Mouse (Mus musculus): ENCODE data around the gene Irs2. TPM values are rescaled to one million over a fixed set of nuclear protein-coding genes. Genes with fewer than 3 reads are reported as not detected.
A peak's percentile ranks its signal among the peaks of the same experiment; 100 is the strongest.

Gene Irs2
- polyA plus RNA-seq, 1 experiment from 2014 or later: 6.8 TPM

DNA sequence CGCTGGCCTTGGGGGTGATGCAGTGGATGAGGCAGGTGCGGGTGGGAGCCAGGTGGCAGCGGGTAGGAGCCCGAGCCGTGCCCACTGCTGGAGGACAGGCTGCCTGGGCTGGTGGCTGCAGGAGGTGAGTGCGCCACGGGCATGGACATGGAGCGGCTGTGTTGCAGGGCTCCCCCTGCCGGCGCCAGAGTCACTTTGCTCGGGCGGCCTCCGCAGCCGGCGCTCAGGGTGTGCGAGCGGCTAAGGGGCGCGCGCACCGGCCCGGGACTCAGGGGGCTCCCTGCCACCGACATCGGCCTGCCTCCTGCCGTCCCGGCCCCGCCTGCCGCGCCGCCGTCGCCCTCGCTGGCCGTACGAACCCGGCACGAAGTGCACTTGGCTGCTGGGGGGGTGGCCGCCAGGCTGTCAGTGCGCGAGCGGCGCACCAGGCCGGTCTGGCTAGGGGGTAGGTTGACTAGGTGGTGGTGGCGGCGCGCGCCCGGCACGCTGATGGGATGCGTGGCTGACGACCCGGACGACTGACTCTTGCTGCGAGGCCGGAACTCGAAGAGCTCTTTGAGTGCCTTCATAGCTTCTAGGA is 1.2 kb downstream of the Irs2 start:
- WGBS: under 1% methylated on average over 56 of the region's 56 CpGs
- peak overlapping the region; percentile 100 for H3K27ac ChIP-seq
- peak overlapping the region; percentile 79 for H3K9ac ChIP-seq
- H3K4me2 ChIP-seq: peak overlapping the region; percentile 87
- no peaks in the 10 kb centered on the region for H3K36me3 ChIP-seq (replicated peaks)
- H3K9me3 ChIP-seq: no peaks in the 10 kb centered on the region
- ATAC-seq (replicated peaks): peak; percentile 38
- peak overlapping the region; percentile 76 for H3K4me3 ChIP-seq
- no peaks in the 10 kb centered on the region for H3K27me3 ChIP-seq (replicated peaks)
- peaks cover 63% of the 10 kb centered on the region for H3K4me1 ChIP-seq

DNA sequence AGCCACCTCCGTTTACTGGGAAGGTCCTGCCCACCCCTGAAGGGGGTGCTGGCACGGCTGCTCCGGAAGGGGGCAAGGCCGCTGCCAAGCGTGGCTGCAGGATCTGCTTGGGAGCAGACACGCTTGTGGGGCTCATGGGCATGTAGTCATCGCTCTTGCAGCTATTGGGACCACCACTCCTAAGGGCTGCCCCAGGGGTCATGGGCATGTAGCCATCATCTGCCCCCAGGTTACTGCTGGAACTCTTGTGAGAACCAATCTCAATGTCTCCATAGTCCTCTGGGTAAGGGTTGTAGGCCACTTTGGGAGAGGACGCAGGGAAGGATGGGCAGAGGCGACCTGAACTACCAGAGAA is 2.0 kb downstream of the Irs2 start:
- Histone ChIP-seq H3K36me3 (replicated peaks) (no peaks in the 10 kb centered on the region), H3K27ac (peak overlapping the region; percentile 100; the same call in 1 of the 2 replicates)

DNA sequence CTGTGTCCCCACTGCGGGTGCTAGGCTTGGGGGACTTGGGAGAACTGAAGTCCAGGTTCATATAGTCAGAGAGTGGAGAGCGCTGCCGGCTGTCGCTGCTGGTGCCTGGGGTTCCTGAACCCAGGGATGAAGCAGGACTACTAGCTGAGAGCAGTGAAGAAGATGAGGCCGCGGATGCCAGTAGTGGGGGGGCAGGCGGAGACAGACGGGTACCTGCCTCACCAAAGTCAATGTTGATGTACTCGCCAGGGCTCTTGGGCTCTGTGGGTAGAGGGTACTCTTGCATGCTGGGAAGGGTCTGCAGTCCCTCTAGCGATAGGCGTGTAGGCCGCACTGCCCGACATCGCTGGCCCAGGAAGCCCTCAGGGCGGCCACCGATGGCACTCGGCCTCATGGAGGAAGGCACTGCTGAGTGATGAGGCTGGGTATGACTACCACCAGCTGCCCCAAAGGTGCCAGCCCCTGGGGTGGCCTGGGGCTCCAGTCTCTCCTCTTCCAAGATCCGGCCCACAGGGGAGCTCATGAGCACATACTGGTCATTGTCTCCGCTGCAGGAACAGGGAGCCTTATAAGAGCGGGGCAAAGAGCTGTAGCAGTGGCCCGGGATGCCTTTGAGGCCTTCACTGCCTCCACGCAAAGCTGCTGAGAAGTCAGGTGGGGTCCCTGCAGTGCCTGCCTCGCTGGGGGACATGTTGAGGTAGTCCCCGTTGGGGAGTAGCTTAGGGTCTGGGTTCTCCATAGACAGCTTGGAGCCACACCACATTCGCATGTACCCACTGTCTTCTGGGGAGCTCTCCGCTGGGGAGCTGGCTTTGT is 2.6 kb downstream of the Irs2 start:
- Histone ChIP-seq H3K9ac (peak overlapping the region; percentile 79; the same call in 1 of the 2 replicates), H3K27ac (no peak overlapping the region), H3K36me3 (replicated peaks) (no peaks in the 10 kb centered on the region), H3K9me3 (no peaks in the 10 kb centered on the region), H3K4me2 (peak overlapping the region; percentile 87), H3K27me3 (replicated peaks) (no peaks in the 10 kb centered on the region), H3K4me1 (peaks cover 71% of the 10 kb centered on the region), H3K4me3 (peak overlapping the region; percentile 76)
- 78% methylated on average over 26 of the region's 26 CpGs for WGBS
- ATAC-seq (replicated peaks): no peak

More for the DNA sequence above, 2.0 kb downstream of the Irs2 start:
- WGBS: 84% methylated on average over 9 of the region's 9 CpGs
- peak overlapping the region; percentile 76 for H3K4me3 ChIP-seq
- H3K4me2 ChIP-seq: peak overlapping the region; percentile 87
- ATAC-seq (replicated peaks): no peak
- no peaks in the 10 kb centered on the region for H3K27me3 ChIP-seq (replicated peaks)
- no peaks in the 10 kb centered on the region for H3K9me3 ChIP-seq
- H3K4me1 ChIP-seq: peaks cover 71% of the 10 kb centered on the region
- peak overlapping the region; percentile 79 for H3K9ac ChIP-seq

DNA sequence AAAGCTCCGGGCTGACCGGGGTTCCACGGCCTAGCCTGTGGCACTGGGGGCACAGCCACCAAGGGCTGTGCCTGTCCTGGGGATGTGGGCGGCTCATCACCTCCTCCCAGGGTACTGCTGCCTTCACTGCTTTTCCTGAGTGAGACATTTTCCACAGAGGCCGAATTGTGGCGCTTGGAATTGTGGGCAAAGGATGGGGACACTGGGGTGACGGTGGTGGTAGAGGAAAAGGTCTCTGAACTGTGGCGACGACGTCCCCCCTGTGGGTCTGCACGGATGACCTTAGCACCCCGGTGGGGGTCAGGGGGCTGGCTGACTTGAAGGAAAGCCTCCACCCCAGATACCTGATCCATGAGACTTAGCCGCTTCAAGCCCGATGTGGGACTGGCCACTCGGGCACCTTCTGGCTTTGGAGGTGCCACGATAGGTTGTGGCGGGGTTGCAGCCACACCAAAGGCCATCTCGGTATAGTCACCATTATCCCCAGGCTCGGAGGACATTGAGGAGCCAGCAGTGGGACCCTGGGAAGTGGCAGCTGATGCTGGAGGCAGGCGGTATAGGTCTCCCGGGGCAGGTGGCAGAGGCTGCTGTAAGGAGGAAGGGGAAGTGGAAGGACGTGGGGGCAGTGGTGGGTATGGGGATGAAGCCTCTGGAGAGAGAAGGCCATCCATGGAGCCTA is 3.3 kb downstream of the Irs2 start:
- H3K4me3 ChIP-seq: peak overlapping the region; percentile 76
- H3K4me2 ChIP-seq: peak overlapping the region; percentile 87
- no peaks in the 10 kb centered on the region for H3K27me3 ChIP-seq (replicated peaks)
- no peaks in the 10 kb centered on the region for H3K9me3 ChIP-seq
- H3K27ac ChIP-seq: 0 out of 2 replicates have a peak overlapping the region, but pooled peaks have one; percentile 17
- peaks cover 78% of the 10 kb centered on the region for H3K4me1 ChIP-seq
- no peak for ATAC-seq (replicated peaks)
- 70% methylated on average over 22 of the region's 22 CpGs for WGBS
- H3K36me3 ChIP-seq (replicated peaks): no peaks in the 10 kb centered on the region
- H3K9ac ChIP-seq: peak overlapping the region; percentile 19

DNA sequence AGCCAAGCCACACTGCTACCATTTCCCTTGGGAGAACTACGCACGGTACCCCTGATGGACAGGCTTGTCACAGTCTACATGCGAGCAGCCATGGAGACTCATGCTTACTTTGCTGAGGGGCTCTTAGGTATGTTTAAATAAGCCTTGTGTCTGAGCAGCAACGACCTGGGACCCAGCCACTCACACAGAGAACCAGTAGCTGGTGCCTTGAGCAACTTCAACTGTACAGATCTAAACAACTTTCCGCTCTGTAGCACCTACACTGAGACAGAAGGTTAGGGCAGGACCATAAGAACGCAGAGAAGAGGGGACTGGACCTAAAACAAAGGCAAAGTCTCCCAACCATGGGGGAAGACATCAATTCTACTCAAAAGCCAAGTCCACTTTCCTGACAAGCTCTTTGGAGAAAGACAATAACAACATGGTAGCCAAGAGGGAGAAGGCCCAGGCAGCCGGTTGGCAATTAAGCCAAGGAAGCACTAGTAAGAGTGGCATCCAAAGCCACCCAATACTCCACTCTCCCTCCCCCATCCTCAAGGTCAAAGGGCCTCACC is 4.3 kb downstream of the Irs2 start:
- peak overlapping the region; percentile 19 for H3K9ac ChIP-seq
- no peaks in the 10 kb centered on the region for H3K36me3 ChIP-seq (replicated peaks)
- H3K27ac ChIP-seq: no peak overlapping the region

DNA sequence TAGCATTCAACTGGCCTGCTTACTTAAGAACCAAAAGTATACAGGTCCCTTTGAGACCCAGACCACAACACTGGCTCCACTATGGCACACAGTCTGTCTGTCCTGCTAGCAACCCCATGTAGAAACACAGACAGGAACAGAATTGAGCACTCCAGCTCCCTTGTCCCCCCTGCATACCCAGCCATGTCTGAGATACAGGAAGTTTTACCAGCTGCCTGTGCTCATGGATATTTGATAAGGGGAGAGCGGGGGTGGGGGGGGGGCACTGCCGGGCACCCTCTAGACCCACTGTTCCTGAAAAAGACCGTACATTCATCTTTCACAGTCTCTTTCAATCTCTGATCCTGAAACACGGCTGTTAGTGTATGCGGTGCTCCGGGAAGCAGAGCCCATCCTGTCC is 5.0 kb downstream of the Irs2 start:
- H3K27me3 ChIP-seq (replicated peaks): no peaks in the 10 kb centered on the region
- peaks cover 87% of the 10 kb centered on the region for H3K4me1 ChIP-seq
- no peaks in the 10 kb centered on the region for H3K36me3 ChIP-seq (replicated peaks)
- H3K9ac ChIP-seq: peak overlapping the region; percentile 19
- peak overlapping the region; percentile 76 for H3K4me3 ChIP-seq
- no peak for ATAC-seq (replicated peaks)
- WGBS: 23% methylated on average over 6 of the region's 6 CpGs
- H3K4me2 ChIP-seq: peak overlapping the region; percentile 87
- H3K27ac ChIP-seq: no peak overlapping the region
- no peaks in the 10 kb centered on the region for H3K9me3 ChIP-seq

More for the DNA sequence above, 4.3 kb downstream of the Irs2 start:
- Histone ChIP-seq H3K4me2 (peak overlapping the region; percentile 87), H3K4me1 (peaks cover 81% of the 10 kb centered on the region), H3K9me3 (no peaks in the 10 kb centered on the region), H3K4me3 (peak overlapping the region; percentile 76), H3K27me3 (replicated peaks) (no peaks in the 10 kb centered on the region)
- WGBS: 30% methylated on average over 7 of the region's 7 CpGs
- no peak for ATAC-seq (replicated peaks)

DNA sequence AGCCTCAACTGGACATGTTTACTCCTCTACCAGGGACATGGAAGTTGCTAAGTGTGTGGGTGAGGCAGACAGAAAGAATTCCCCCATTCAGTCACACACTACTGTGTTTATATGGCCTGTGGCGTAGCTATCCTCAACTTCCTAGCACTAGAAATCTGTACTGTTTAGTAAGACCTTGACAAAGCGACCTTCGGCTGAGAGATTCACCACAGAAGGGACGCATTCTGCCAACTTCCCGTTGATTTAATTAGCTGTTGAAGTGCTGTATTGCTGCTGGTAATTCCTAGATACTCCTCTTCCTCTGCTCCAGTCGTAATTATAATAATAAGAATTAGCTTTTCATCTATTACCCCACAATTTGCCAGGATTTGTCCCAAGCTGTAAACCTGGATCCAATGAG is 5.4 kb downstream of the Irs2 start:
- Histone ChIP-seq H3K4me2 (peak overlapping the region; percentile 87), H3K27ac (peak overlapping the region; percentile 8; the same call in 1 of the 2 replicates), H3K36me3 (replicated peaks) (no peaks in the 10 kb centered on the region), H3K9me3 (no peaks in the 10 kb centered on the region), H3K27me3 (replicated peaks) (no peaks in the 10 kb centered on the region), H3K4me1 (peaks cover 87% of the 10 kb centered on the region), H3K9ac (peak overlapping the region; percentile 19), H3K4me3 (peak overlapping the region; percentile 76)
- WGBS: 16% methylated on average over 6 of the region's 6 CpGs
- ATAC-seq (replicated peaks): no peak

DNA sequence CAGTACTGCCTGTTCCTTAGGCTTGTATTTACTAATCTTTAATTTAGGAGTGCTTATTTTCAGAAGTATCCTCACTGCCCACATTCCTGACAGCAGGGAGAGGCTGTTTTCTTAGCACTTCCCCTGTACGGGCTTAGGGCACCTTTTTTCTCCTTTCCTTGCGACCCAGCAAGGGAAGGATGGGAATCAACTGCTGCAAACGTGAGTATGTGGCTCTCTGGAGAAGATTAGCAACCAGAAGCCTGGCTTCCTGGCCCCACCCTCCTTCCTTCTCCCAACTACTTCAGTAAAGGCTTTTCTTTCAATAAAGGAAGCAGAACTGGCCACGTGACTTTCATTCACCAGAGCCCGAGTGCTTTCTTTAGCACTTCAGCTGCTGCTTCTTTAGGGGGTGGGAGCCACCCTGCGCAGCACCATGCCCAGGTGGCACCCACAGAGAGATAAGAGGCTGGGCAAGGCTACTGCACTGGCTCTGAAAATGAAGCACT is 7.2 kb downstream of the Irs2 start:
- Histone ChIP-seq H3K27me3 (replicated peaks) (no peaks in the 10 kb centered on the region), H3K9me3 (no peaks in the 10 kb centered on the region), H3K4me3 (peak overlapping the region; percentile 76), H3K27ac (peak overlapping the region; percentile 43; the same call in 1 of the 2 replicates), H3K36me3 (replicated peaks) (no peaks in the 10 kb centered on the region), H3K9ac (peak overlapping the region; percentile 38), H3K4me1 (peaks cover 76% of the 10 kb centered on the region), H3K4me2 (peak overlapping the region; percentile 87)
- 1% methylated on average over 6 of the region's 6 CpGs for WGBS
- ATAC-seq (replicated peaks): peak; percentile 32

DNA sequence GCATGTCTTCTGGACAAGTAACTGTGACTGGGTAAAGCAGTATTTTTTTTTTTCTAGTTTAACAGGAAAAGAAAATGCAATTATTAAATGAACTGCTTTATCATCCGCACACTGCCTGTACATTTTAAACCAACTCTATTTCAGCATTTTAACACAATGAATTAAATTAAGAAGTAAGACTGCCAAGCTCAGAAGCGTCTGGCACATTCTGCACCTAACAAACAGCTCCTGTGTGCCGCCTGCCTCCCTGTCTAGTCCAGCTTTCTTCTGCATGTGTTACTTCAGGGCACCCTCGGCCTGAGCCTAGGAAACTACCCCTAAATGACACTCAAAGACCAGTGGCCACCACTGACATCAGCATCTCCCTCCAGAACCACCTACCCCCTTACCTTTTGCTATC is 8.7 kb downstream of the Irs2 start:
- peaks cover 66% of the 10 kb centered on the region for H3K4me1 ChIP-seq
- 53% methylated on average over 4 of the region's 4 CpGs for whole genome bisulfite sequencing
- H3K9me3 ChIP-seq: no peaks in the 10 kb centered on the region
- H3K4me3 ChIP-seq: peak overlapping the region; percentile 7; the same call in 1 of the 2 replicates
- no peaks in the 10 kb centered on the region for H3K27me3 ChIP-seq (replicated peaks)
- no peak for ATAC-seq (replicated peaks)
- H3K9ac ChIP-seq: no peak overlapping the region
- peak overlapping the region; percentile 87 for H3K4me2 ChIP-seq
- peak overlapping the region; percentile 50; the same call in 1 of the 2 replicates for H3K27ac ChIP-seq
- no peaks in the 10 kb centered on the region for H3K36me3 ChIP-seq (replicated peaks)

DNA sequence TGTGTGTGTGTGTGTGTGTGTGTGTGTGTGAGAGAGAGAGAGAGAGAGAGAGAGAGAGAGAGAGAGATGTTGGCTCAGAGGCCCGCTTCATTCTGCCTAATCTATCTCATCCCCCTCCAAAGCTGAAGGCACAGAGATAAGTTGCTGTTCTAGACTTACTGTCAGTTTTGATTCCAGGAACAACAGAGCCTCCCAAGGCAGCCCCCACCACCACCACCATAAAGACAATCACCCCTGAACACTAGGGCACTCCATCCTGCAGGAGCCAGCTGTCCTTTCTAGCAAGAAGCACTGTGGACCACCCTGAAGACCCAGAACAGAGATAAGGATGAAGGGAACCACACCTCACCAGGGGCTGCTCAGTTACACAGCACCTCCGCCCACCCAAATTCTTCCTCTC is 12.0 kb downstream of the Irs2 start:
- no peaks in the 10 kb centered on the region for H3K36me3 ChIP-seq (replicated peaks)
- H3K4me3 ChIP-seq: no peak overlapping the region
- H3K9ac ChIP-seq: no peak overlapping the region
- H3K27ac ChIP-seq: no peak overlapping the region
- H3K4me1 ChIP-seq: peaks cover 50% of the 10 kb centered on the region
- H3K9me3 ChIP-seq: no peaks in the 10 kb centered on the region
- ATAC-seq (replicated peaks): no peak
- WGBS: 100% methylated on average over 1 of the region's 2 CpGs
- no peak overlapping the region for H3K4me2 ChIP-seq
- H3K27me3 ChIP-seq (replicated peaks): no peaks in the 10 kb centered on the region

DNA sequence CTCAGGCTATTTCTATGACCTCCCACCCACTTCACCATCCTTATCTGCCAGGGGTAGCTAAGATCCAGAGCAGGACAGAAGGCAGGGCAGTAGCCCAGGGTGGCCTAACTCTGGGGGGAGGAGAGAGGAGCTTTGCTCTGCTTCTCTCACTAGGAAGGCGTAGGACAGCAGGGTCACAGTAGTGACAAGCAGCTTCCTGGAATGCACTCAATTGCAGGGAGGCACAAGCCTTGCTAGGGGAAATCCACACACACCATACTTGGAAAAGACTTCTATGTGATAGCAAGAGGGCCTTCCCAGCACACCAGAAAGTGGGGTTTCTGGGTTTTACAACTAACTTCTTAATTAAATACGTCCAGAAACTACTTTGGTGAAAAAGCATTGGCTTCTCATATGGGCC is 12.5 kb downstream of the Irs2 start:
- WGBS: 72% methylated on average over 2 of the region's 2 CpGs
- Histone ChIP-seq H3K9me3 (no peaks in the 10 kb centered on the region), H3K4me3 (no peak overlapping the region), H3K4me1 (peaks cover 50% of the 10 kb centered on the region), H3K36me3 (replicated peaks) (no peaks in the 10 kb centered on the region), H3K9ac (no peak overlapping the region), H3K27me3 (replicated peaks) (no peaks in the 10 kb centered on the region), H3K4me2 (no peak overlapping the region), H3K27ac (no peak overlapping the region)
- ATAC-seq (replicated peaks): no peak

All from midbrain, embryonic 15.5 days (tissue).